In the genomic region with DNA sequence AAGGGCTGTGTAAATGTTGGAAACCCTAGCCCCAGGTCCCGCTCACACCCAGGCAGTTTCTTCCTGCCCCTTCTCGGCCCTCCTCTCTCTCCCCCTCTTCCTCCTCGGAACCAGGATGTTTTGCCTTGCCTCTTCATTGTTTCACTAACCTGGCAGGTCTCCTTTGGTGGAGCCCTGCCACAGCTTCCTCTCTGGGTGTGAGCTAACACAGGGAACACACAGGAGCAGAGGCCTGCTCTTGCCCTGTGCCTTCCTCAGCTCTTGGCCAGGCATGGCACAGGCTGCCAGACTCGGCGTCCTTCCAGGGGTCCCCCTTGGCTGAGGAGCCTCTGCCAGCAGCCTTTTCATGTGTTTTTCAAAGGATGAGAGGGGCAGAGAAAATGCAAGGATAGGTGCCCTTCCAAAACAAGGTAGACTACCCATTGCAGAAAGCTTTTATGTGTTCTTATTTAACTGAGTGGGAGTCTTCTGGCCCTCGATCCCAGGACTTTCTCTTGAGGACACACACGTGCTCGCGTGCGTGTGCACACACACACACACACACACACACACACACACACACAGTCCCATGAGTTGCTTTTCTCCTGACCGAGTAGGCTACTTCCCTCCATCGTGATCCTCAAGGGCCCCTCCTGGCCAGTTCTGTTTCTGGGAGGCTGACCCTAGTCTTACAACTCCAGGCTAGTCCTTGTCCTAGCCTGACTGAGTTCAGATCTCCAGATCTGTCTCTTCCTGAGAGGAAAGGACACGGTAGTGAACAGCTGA, we compare ENCODE assay signal across 8 mouse cellular contexts. TPM values are rescaled to one million over a fixed set of nuclear protein-coding genes. Genes with fewer than 3 reads are reported as not detected.
DNase-seq lines count a peak whose midpoint lies in the region; ATAC-seq and TF ChIP-seq lines count a peak whose summit lies in the region.

No protein-coding gene starts in this region.

- H3K4me3 ChIP-seq in spleen, adult 2 months (ENCODE audit: extremely low read depth, insufficient read depth, insufficient read length) = no peak overlapping the region
- no peak overlapping the region for H3K4me3 ChIP-seq in forebrain, embryonic 11.5 days (ENCODE audit: low read depth, low read length)
- no peak overlapping the region for H3K4me3 ChIP-seq in hindbrain, embryonic 11.5 days (ENCODE audit: low read depth, low read length)
- no peak overlapping the region for H3K4me3 ChIP-seq in lung, adult 2 months (replicated peaks; ENCODE audit: extremely low read depth, low read depth, low read length)
- no peak overlapping the region for H3K4me3 ChIP-seq in stomach, embryonic 15.5 days (replicated peaks)

- no peak for DNase-seq in spleen, adult 2 months (ENCODE audit: low read depth in 1 of 2, low spot score in 2 of 2)
- DNase-seq in spleen, adult 12 weeks (ENCODE audit: low spot score) = no peak
- DNase-seq in forebrain, embryonic 11.5 days (ENCODE audit: low spot score) = no peak
- DNase-seq in hindbrain, embryonic 11.5 days (ENCODE audit: low spot score) = no peak
- peak; percentile 59 for DNase-seq in lung, adult 2 months
- no peak for DNase-seq in frontal cortex, postnatal 25 days (ENCODE audit: low spot score in 2 of 2)
- no peak for DNase-seq in yolk sac, embryonic 10.5 days (ENCODE audit: low spot score)

- H3K4me1 ChIP-seq in spleen, adult 2 months (ENCODE audit: control insufficient read depth, insufficient read depth, insufficient read length) = peaks cover 46% of the 10 kb centered on the region; the same call in 1 of the 2 replicates
- H3K4me1 ChIP-seq in forebrain, embryonic 11.5 days (replicated peaks; ENCODE audit: control insufficient read depth, insufficient read depth, low read length) = peaks cover 17% of the 10 kb centered on the region
- peaks cover 6% of the 10 kb centered on the region; the same call in 1 of the 2 replicates for H3K4me1 ChIP-seq in hindbrain, embryonic 11.5 days (replicated peaks; ENCODE audit: control insufficient read depth, insufficient read depth, low read length)
- H3K4me1 ChIP-seq in lung, adult 2 months (ENCODE audit: control insufficient read depth, insufficient read depth, low read length) = peaks cover 43% of the 10 kb centered on the region
- H3K4me1 ChIP-seq in stomach, embryonic 15.5 days = peaks cover 25% of the 10 kb centered on the region

- no peak for ATAC-seq in forebrain, embryonic 11.5 days (replicated peaks; ENCODE audit: low FRiP score)
- no peak for ATAC-seq in hindbrain, embryonic 11.5 days (ENCODE audit: low FRiP score)
- ATAC-seq in stomach, embryonic 15.5 days (ENCODE audit: insufficient read depth, low FRiP score, low read depth) = peak; percentile 33; the same call in 1 of the 2 replicates

- no peak for TF ChIP-seq CTCF in spleen, adult 2 months (IDR thresholded peaks at IDR 0.05; ENCODE audit: extremely low read depth, insufficient read depth, insufficient read length, insufficient replicate concordance)
- TF ChIP-seq CTCF in lung, adult 2 months (IDR thresholded peaks at IDR 0.05; ENCODE audit: insufficient read depth, low read length) = no peak

- 57% methylated on average over 13 of the region's 13 CpGs for WGBS in spleen, adult 2 months
- 75% methylated on average over 13 of the region's 13 CpGs for WGBS in forebrain, embryonic 11.5 days
- WGBS in hindbrain, embryonic 11.5 days = 70% methylated on average over 13 of the region's 13 CpGs
- 42% methylated on average over 13 of the region's 13 CpGs for WGBS in lung, adult 2 months
- 64% methylated on average over 13 of the region's 13 CpGs for WGBS in stomach, embryonic 15.5 days

- H3K9ac ChIP-seq in forebrain, embryonic 11.5 days (ENCODE audit: low read length) = 0 out of 2 replicates have a peak overlapping the region, but pooled peaks have one; percentile 12
- H3K9ac ChIP-seq in hindbrain, embryonic 11.5 days (ENCODE audit: low read depth, low read length) = no peak overlapping the region
- no peak overlapping the region for H3K9ac ChIP-seq in stomach, embryonic 15.5 days

- TF ChIP-seq POLR2A in spleen, adult 2 months (IDR thresholded peaks at IDR 0.05; ENCODE audit: low read depth, low read length) = no peak
- TF ChIP-seq POLR2A in lung, adult 2 months (IDR thresholded peaks at IDR 0.05; ENCODE audit: borderline replicate concordance, extremely low read depth, low read depth, low read length) = peak; percentile 26; the same call in 1 of the 2 replicates

- H3K4me2 ChIP-seq in forebrain, embryonic 11.5 days (ENCODE audit: low read depth, low read length, severe bottlenecking) = no peak overlapping the region
- no peak overlapping the region for H3K4me2 ChIP-seq in hindbrain, embryonic 11.5 days (replicated peaks; ENCODE audit: low read depth, low read length)
- no peak overlapping the region for H3K4me2 ChIP-seq in stomach, embryonic 15.5 days

- peak overlapping the region; percentile 20; the same call in 1 of the 2 replicates for H3K27ac ChIP-seq in spleen, adult 2 months (ENCODE audit: insufficient read depth, low read length)
- peak overlapping the region; percentile 37; the same call in 1 of the 2 replicates for H3K27ac ChIP-seq in forebrain, embryonic 11.5 days (ENCODE audit: low read depth, low read length)
- peak overlapping the region; percentile 51 for H3K27ac ChIP-seq in hindbrain, embryonic 11.5 days (ENCODE audit: low read depth, low read length)
- H3K27ac ChIP-seq in stomach, embryonic 15.5 days = peak overlapping the region; percentile 53

- H3K9me3 ChIP-seq in forebrain, embryonic 11.5 days (ENCODE audit: control insufficient read depth, low read length) = no peaks in the 10 kb centered on the region
- H3K9me3 ChIP-seq in hindbrain, embryonic 11.5 days (ENCODE audit: control insufficient read depth, low read length) = no peaks in the 10 kb centered on the region
- H3K9me3 ChIP-seq in stomach, embryonic 15.5 days = no peaks in the 10 kb centered on the region

- no peaks in the 10 kb centered on the region for H3K27me3 ChIP-seq in spleen, adult 2 months (ENCODE audit: control insufficient read depth, insufficient read depth, low read length)
- H3K27me3 ChIP-seq in forebrain, embryonic 11.5 days (ENCODE audit: control insufficient read depth, insufficient read depth, low read length) = no peaks in the 10 kb centered on the region
- H3K27me3 ChIP-seq in hindbrain, embryonic 11.5 days (ENCODE audit: control insufficient read depth, insufficient read depth, low read length) = no peaks in the 10 kb centered on the region
- no peaks in the 10 kb centered on the region for H3K27me3 ChIP-seq in stomach, embryonic 15.5 days (replicated peaks)

- peaks cover 1% of the 10 kb centered on the region; the same call in 1 of the 2 replicates for H3K36me3 ChIP-seq in spleen, adult 2 months (ENCODE audit: control insufficient read depth, insufficient read depth, low read length)
- no peaks in the 10 kb centered on the region for H3K36me3 ChIP-seq in forebrain, embryonic 11.5 days (ENCODE audit: control insufficient read depth, insufficient read depth, low read length)
- no peaks in the 10 kb centered on the region for H3K36me3 ChIP-seq in hindbrain, embryonic 11.5 days (ENCODE audit: control insufficient read depth, insufficient read depth, low read length)
- H3K36me3 ChIP-seq in stomach, embryonic 15.5 days = no peaks in the 10 kb centered on the region

RNA-seq across cellular contexts. Expression of a gene that starts 12.8 kb away (rescaled TPM):
- polyA plus RNA-seq in spleen, adult 2 months (2012; rRNA removed) = 36.0 and 42.4 TPM in 2 replicates
- 39.8 and 43.9 TPM in 2 replicates for polyA plus RNA-seq in forebrain, embryonic 11.5 days (2014; fragmentation: Nextera tagmentation; extraction: Ambion mirVana)
- 22.8 and 23.4 TPM in 2 replicates for polyA plus RNA-seq in hindbrain, embryonic 11.5 days (2014; fragmentation: Nextera tagmentation; extraction: Ambion mirVana)
- 150 and 153 TPM in 2 replicates for polyA plus RNA-seq in lung, adult 2 months (2012; rRNA removed)
- polyA plus RNA-seq in stomach, embryonic 15.5 days (2015; fragmentation: Nextera tagmentation; extraction: Ambion mirVana) = 22.1 and 23.4 TPM in 2 replicates
